21 mouse cellular contexts compared by ENCODE assay signal in genomic region chr13:109912635-109913034, GRCm38 (mm10).
A peak's percentile ranks its signal among the peaks of the same experiment; 100 is the strongest.
DNase-seq lines count a peak whose midpoint lies in the region; ATAC-seq lines count a peak whose summit lies in the region.
"Had no signal": no experiment of that assay in that cellular context is flagged by ENCODE, and none has a peak within 500 bp of the region (broad histone marks: within the 10 kb centered on the region; RNA-seq: fewer than 3 reads in every experiment).

No protein-coding gene starts in this region.

- no peaks in the 10 kb centered on the region for H3K27me3 ChIP-seq in forebrain, embryonic 16.5 days (replicated peaks; ENCODE audit: control insufficient read depth, insufficient read depth, low read length)
- H3K27me3 ChIP-seq in forebrain, embryonic 10.5 days (ENCODE audit: poor library complexity, severe bottlenecking) = no peaks in the 10 kb centered on the region
- H3K27me3 ChIP-seq in megakaryocyte, embryonic 14.5 days (replicated peaks) = peaks cover 19% of the 10 kb centered on the region
- no peaks in the 10 kb centered on the region for H3K27me3 ChIP-seq in intestine, embryonic 14.5 days (replicated peaks; ENCODE audit: control insufficient read depth, insufficient read depth, low read length)
- no peaks in the 10 kb centered on the region for H3K27me3 ChIP-seq in midbrain, embryonic 15.5 days (replicated peaks)
- H3K27me3 ChIP-seq: embryonic facial prominence, embryonic 15.5 days; heart, embryonic 12.5 days; liver, embryonic 13.5 days had no signal

- no peak overlapping the region for H3K4me3 ChIP-seq in forebrain, embryonic 16.5 days (replicated peaks; ENCODE audit: low read length)
- no peak overlapping the region for H3K4me3 ChIP-seq in forebrain, embryonic 10.5 days
- peak overlapping the region; percentile 12 for H3K4me3 ChIP-seq in megakaryocyte, embryonic 14.5 days (replicated peaks)
- H3K4me3 ChIP-seq in intestine, embryonic 14.5 days (ENCODE audit: low read depth, low read length) = no peak overlapping the region
- no peak overlapping the region for H3K4me3 ChIP-seq in midbrain, embryonic 15.5 days
- H3K4me3 ChIP-seq: embryonic facial prominence, embryonic 15.5 days; heart, embryonic 12.5 days; liver, embryonic 13.5 days; myocyte had no signal

- H3K9me3 ChIP-seq in forebrain, embryonic 16.5 days (ENCODE audit: control insufficient read depth, low read length) = no peaks in the 10 kb centered on the region
- H3K9me3 ChIP-seq in forebrain, embryonic 10.5 days = no peaks in the 10 kb centered on the region
- H3K9me3 ChIP-seq in megakaryocyte, embryonic 14.5 days = no peaks in the 10 kb centered on the region
- H3K9me3 ChIP-seq in intestine, embryonic 14.5 days (ENCODE audit: control insufficient read depth, low read length) = no peaks in the 10 kb centered on the region
- no peaks in the 10 kb centered on the region for H3K9me3 ChIP-seq in midbrain, embryonic 15.5 days
- H3K9me3 ChIP-seq: embryonic facial prominence, embryonic 15.5 days; heart, embryonic 12.5 days; liver, embryonic 13.5 days had no signal

- no peak overlapping the region for H3K9ac ChIP-seq in forebrain, embryonic 16.5 days (replicated peaks; ENCODE audit: low read depth, low read length)
- H3K9ac ChIP-seq in intestine, embryonic 14.5 days (ENCODE audit: low read length) = no peak overlapping the region
- no peak overlapping the region for H3K9ac ChIP-seq in midbrain, embryonic 15.5 days
- H3K9ac ChIP-seq: embryonic facial prominence, embryonic 15.5 days; heart, embryonic 12.5 days; hindbrain, embryonic 14.5 days; liver, embryonic 13.5 days; lung, embryonic 14.5 days had no signal

- DNase-seq in forebrain, embryonic 10.5 days (ENCODE audit: extremely low spot score, low spot score) = no peak
- peak; percentile 48 for DNase-seq in intestine, embryonic 14.5 days (ENCODE audit: low spot score)
- no peak for DNase-seq in right cerebral cortex, postnatal 36 days (ENCODE audit: low spot score in 2 of 2)
- DNase-seq: adrenal gland, postnatal 25 days; cerebellum, adult 11 months; cerebellum, adult 9-11 months; heart, postnatal 4 days; kidney, adult 18-20 months; layer of hippocampus, adult 9-11 months; liver, embryonic 13.5 days; lung, embryonic 14.5 days had no signal

- 69% methylated on average over 4 of the region's 4 CpGs for WGBS in forebrain, embryonic 16.5 days
- 87% methylated on average over 4 of the region's 4 CpGs for WGBS in forebrain, embryonic 10.5 days
- 83% methylated on average over 4 of the region's 4 CpGs for WGBS in intestine, embryonic 14.5 days
- 80% methylated on average over 4 of the region's 4 CpGs for WGBS in midbrain, embryonic 15.5 days

- H3K27ac ChIP-seq in forebrain, embryonic 16.5 days (ENCODE audit: low read length) = no peak overlapping the region
- H3K27ac ChIP-seq in forebrain, embryonic 10.5 days = no peak overlapping the region
- H3K27ac ChIP-seq in intestine, embryonic 14.5 days (ENCODE audit: low read depth) = no peak overlapping the region
- no peak overlapping the region for H3K27ac ChIP-seq in midbrain, embryonic 15.5 days
- H3K27ac ChIP-seq: embryonic facial prominence, embryonic 15.5 days; kidney, postnatal 0 days; liver, embryonic 13.5 days had no signal

- peaks cover 9% of the 10 kb centered on the region for H3K4me1 ChIP-seq in forebrain, embryonic 16.5 days (replicated peaks; ENCODE audit: control insufficient read depth, insufficient read depth, low read length)
- H3K4me1 ChIP-seq in forebrain, embryonic 10.5 days = peaks cover 24% of the 10 kb centered on the region
- peaks cover 65% of the 10 kb centered on the region for H3K4me1 ChIP-seq in megakaryocyte, embryonic 14.5 days
- peaks cover 10% of the 10 kb centered on the region; the same call in 1 of the 2 replicates for H3K4me1 ChIP-seq in intestine, embryonic 14.5 days (replicated peaks; ENCODE audit: control insufficient read depth, insufficient read depth, low read length)
- peaks cover 4% of the 10 kb centered on the region; the same call in 1 of the 2 replicates for H3K4me1 ChIP-seq in midbrain, embryonic 15.5 days

- ATAC-seq in forebrain, embryonic 16.5 days = peak; percentile 51
- ATAC-seq in megakaryocyte, adult 5-6 weeks (ENCODE audit: poor library complexity, severe bottlenecking) = no peak
- no peak for ATAC-seq in intestine, embryonic 14.5 days (replicated peaks; ENCODE audit: low FRiP score, low TSS enrichment, low read depth)
- ATAC-seq in midbrain, embryonic 15.5 days (replicated peaks) = peak; percentile 55
- ATAC-seq: CD4-positive, CD25-positive, alpha-beta regulatory T cell, adult 4 months had no signal

- no peak overlapping the region for H3K4me2 ChIP-seq in forebrain, embryonic 16.5 days (ENCODE audit: low read length)
- H3K4me2 ChIP-seq in intestine, embryonic 14.5 days (ENCODE audit: low read length) = no peak overlapping the region
- H3K4me2 ChIP-seq in midbrain, embryonic 15.5 days = no peak overlapping the region
- H3K4me2 ChIP-seq: embryonic facial prominence, embryonic 15.5 days; heart, embryonic 12.5 days; hindbrain, embryonic 14.5 days; liver, embryonic 13.5 days; lung, embryonic 14.5 days had no signal

- H3K36me3 ChIP-seq in forebrain, embryonic 16.5 days (ENCODE audit: control insufficient read depth, insufficient read depth) = no peaks in the 10 kb centered on the region
- no peaks in the 10 kb centered on the region for H3K36me3 ChIP-seq in forebrain, embryonic 10.5 days (replicated peaks)
- peaks cover 35% of the 10 kb centered on the region for H3K36me3 ChIP-seq in megakaryocyte, embryonic 14.5 days (replicated peaks; ENCODE audit: low read length)
- no peaks in the 10 kb centered on the region for H3K36me3 ChIP-seq in intestine, embryonic 14.5 days (ENCODE audit: control insufficient read depth, insufficient read depth, low read length)
- no peaks in the 10 kb centered on the region for H3K36me3 ChIP-seq in midbrain, embryonic 15.5 days (replicated peaks)
- H3K36me3 ChIP-seq: embryonic facial prominence, embryonic 15.5 days; heart, embryonic 12.5 days; liver, embryonic 13.5 days had no signal

Comparison
In these comparisons a context has a peak if more than half of its experiments do, and no peak if none do; other contexts are left out.
1. ATAC-seq: peak in forebrain, embryonic 16.5 days (single experiment) and midbrain, embryonic 15.5 days (single experiment); none in megakaryocyte, adult 5-6 weeks (single experiment) and intestine, embryonic 14.5 days (single experiment).